Mouse (Mus musculus): Measurements from ENCODE around the gene Serpina3c. TPM values are rescaled to one million over a fixed set of nuclear protein-coding genes. Genes with fewer than 3 reads are reported as not detected.
"Not testable (repeated sequence)": the region's sequence is repeated elsewhere in the genome, so short reads cannot be mapped to it uniquely, and the experiment has no call there.

The Serpina3c gene
- total RNA-seq, 1 experiment from 2014 or later = not detected

DNA sequence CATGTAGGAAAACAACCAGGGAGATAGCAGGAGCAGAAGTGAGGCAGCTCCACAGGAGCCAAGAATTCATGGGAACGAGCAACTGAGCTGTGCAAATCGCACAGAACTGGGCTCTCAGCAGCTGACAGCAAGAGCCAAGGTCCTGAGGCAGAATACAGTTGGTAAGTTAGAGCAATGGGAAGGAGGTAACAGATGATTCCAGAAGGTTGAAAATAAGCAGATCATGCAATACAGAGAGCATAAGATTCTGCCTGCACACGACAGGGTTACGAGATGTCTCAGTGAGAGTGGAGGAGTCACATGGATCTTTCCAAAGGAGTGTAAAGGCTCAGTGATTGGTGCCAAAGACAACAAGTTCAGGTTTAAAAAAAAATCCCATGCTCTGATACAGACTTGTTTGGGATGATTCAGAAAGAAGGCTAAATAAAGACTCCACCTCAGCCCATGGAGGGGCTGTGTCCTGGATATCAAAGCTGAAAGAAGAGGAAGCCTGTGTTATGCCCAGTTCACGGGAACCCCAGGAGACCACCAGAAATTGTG lies 28.6 kb downstream of the Serpina3c start:
- ATAC-seq (replicated peaks in 1 of 2; ENCODE audit: insufficient read depth in 1 of 2, low FRiP score in 2 of 2, low TSS enrichment in 1 of 2, low read depth in 1 of 2, poor library complexity in 2 of 2, severe bottlenecking in 2 of 2) = no peak

- ATAC-seq (replicated peaks in 1 of 2; ENCODE audit: insufficient read depth in 1 of 2, low FRiP score in 2 of 2, low TSS enrichment in 1 of 2, low read depth in 1 of 2, poor library complexity in 2 of 2, severe bottlenecking in 2 of 2) = no peak
Measured at GRCm38 (mm10) chr12:104123996-104124395, 29.7 kb downstream of the Serpina3c start.

DNA sequence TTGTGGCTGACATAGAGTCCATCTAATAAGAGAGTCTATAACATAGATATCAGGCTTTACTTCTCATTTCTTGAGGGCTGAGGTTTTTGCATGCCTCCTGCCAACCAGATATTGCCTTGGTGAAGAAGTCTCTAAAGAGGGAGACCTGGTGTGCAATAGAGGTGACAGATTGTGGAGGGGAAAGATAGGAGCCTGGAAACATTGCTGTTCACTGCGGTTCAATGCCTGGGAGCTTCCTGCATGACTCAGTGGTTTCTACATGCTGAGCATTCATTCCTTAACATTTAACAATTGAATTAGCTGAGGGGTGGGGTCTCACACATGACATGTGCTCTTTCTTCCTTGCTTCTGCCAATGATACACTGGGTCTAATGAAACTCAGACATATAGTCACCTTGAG lies 30.6 kb downstream of the Serpina3c start:
- ATAC-seq (replicated peaks in 1 of 2; ENCODE audit: insufficient read depth in 1 of 2, low FRiP score in 2 of 2, low TSS enrichment in 1 of 2, low read depth in 1 of 2, poor library complexity in 2 of 2, severe bottlenecking in 2 of 2) = no peak

GRCm38 (mm10) chr12:104114921-104115579 lies 38.6 kb downstream of the Serpina3c start:
- ATAC-seq (replicated peaks in 1 of 2; ENCODE audit: insufficient read depth in 1 of 2, low FRiP score in 2 of 2, low TSS enrichment in 1 of 2, low read depth in 1 of 2, poor library complexity in 2 of 2, severe bottlenecking in 2 of 2) = no peak

GRCm38 (mm10) chr12:104112333-104112732 lies 41.3 kb downstream of the Serpina3c start, which contains the start of gene Serpina3a:
Gene Serpina3a, plus strand, starts transcription at chr12:104112724.
- ATAC-seq (replicated peaks in 1 of 2; ENCODE audit: insufficient read depth in 1 of 2, low FRiP score in 2 of 2, low TSS enrichment in 1 of 2, low read depth in 1 of 2, poor library complexity in 2 of 2, severe bottlenecking in 2 of 2) = not testable (repeated sequence)

- ATAC-seq (replicated peaks in 1 of 2; ENCODE audit: insufficient read depth in 1 of 2, low FRiP score in 2 of 2, low TSS enrichment in 1 of 2, low read depth in 1 of 2, poor library complexity in 2 of 2, severe bottlenecking in 2 of 2) = no peak
Measured at GRCm38 (mm10) chr12:104108507-104108906, 45.2 kb downstream of the Serpina3c start.

DNA sequence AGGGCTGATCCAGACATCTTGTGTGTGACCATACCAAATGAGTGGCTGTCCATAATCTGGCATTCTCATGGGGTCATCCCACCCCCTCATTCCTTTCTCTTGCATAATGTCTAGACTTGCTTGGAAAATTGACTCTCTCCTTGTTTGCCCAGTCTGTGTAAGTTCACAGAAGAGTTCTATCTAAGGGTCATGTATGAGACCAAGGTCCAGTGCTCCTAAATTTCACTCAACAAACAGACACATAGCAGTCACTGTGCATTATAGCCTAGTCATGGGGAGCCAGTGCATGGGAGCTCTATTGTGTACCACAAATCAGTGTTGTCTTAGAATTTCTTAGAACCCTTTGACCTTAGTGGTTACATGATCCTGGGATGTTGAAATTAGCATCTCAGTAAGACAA lies 46.8 kb downstream of the Serpina3c start:
- ATAC-seq (replicated peaks in 1 of 2; ENCODE audit: insufficient read depth in 1 of 2, low FRiP score in 2 of 2, low TSS enrichment in 1 of 2, low read depth in 1 of 2, poor library complexity in 2 of 2, severe bottlenecking in 2 of 2) = no peak

DNA sequence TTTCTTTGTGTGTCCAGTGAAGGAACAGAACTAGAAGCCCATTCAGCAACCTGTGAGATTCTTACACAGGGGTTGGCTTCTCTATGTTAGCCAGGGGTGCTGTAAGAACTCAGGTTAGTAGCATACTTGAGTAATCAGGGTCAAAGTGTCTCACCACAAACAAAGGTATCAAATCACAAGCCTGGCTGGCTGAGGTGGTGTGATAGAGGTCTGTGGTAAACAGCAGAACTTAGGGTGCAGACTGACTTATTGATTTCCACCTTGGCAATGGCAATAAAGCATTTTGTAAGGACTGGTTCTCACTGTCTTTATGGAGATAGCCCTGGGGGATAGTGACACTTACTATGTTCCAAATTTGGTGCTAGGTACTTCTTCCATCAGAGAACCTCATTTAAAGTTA lies 47.8 kb downstream of the Serpina3c start:
- ATAC-seq (replicated peaks in 1 of 2; ENCODE audit: insufficient read depth in 1 of 2, low FRiP score in 2 of 2, low TSS enrichment in 1 of 2, low read depth in 1 of 2, poor library complexity in 2 of 2, severe bottlenecking in 2 of 2) = no peak

GRCm38 (mm10) chr12:104100768-104101167 lies 52.9 kb downstream of the Serpina3c start, which contains the start of gene Serpina5:
Gene Serpina5, plus strand, starts transcription at chr12:104101113.
- no peak for ATAC-seq (replicated peaks in 1 of 2; ENCODE audit: insufficient read depth in 1 of 2, low FRiP score in 2 of 2, low TSS enrichment in 1 of 2, low read depth in 1 of 2, poor library complexity in 2 of 2, severe bottlenecking in 2 of 2)

Other genes with a start within 250 kb of the Serpina3c start
- not detected in 2 replicates for gene Serpina1c, start 249.0 kb downstream of the Serpina3c start, total RNA-seq (2017)
- gene Serpina1e, start 194.9 kb downstream of the Serpina3c start, total RNA-seq (2017) = not detected in 2 replicates
- gene Serpina11, start 163.9 kb downstream of the Serpina3c start, total RNA-seq (2017) = 1.1 TPM in 1 of 2 replicates, not detected in the other
- gene Serpina9, start 140.1 kb downstream of the Serpina3c start, total RNA-seq (2017) = not detected in 2 replicates
- not detected in 2 replicates for gene Serpina12, start 109.4 kb downstream of the Serpina3c start, total RNA-seq (2017)
- not detected in 2 replicates for gene Serpina5, start 52.8 kb downstream of the Serpina3c start, total RNA-seq (2017)
- gene Serpina3a, start 41.1 kb downstream of the Serpina3c start, total RNA-seq (2017) = not detected in 2 replicates
- not detected in 2 replicates for gene Serpina3b, start 25.9 kb downstream of the Serpina3c start, total RNA-seq (2017)
- 7.3 and 9.6 TPM in 2 replicates for gene Serpina3f, start 60.7 kb upstream of the Serpina3c start, total RNA-seq (2017)
- 197 and 202 TPM in 2 replicates for gene Serpina3g, start 82.4 kb upstream of the Serpina3c start, total RNA-seq (2017)
- 0.10 TPM in 1 of 2 replicates, not detected in the other for gene Serpina3i, start 109.3 kb upstream of the Serpina3c start, total RNA-seq (2017)
- gene Serpina3j, start 160.7 kb upstream of the Serpina3c start, total RNA-seq (2017) = not detected in 2 replicates
- not detected in 2 replicates for gene Serpina3k, start 184.6 kb upstream of the Serpina3c start, total RNA-seq (2017)
- not detected in 2 replicates for gene Serpina3m, start 184.6 kb upstream of the Serpina3c start, total RNA-seq (2017)

All from hematopoietic stem cell, adult 5-6 weeks (primary cell).